Mouse (Mus musculus) brain, embryonic 14.5 days (tissue): Measurements from ENCODE around the gene Rfx5. TPM values are rescaled to one million over a fixed set of nuclear protein-coding genes. Genes with fewer than 3 reads are reported as not detected.
"Not testable (repeated sequence)": the region's sequence is repeated elsewhere in the genome, so short reads cannot be mapped to it uniquely, and the experiment has no call there.

Experiments used
- DNase-seq: peaks from one replicate; pipeline ENCODE4 v3.0.0-alpha.2; 2011; ENCODE audit warnings: low read depth
- CTCF ChIP-seq: fragments of 200-500 bp; IDR thresholded peaks from 2 replicates; pipeline ENCODE4 v1.5.1; 2012; ENCODE audit warnings: inconsistent platforms, mild to moderate bottlenecking, moderate library complexity, borderline replicate concordance; ENCODE audit not compliant: insufficient read depth, insufficient read length; ENCODE audit errors: extremely low read depth
- POLR2A ChIP-seq: fragments of 200-500 bp; IDR thresholded peaks from 2 replicates; pipeline ENCODE4 v1.6.1; 2012; ENCODE audit warnings: mild to moderate bottlenecking, inconsistent platforms, borderline replicate concordance; ENCODE audit not compliant: poor library complexity, insufficient read depth, insufficient read length, severe bottlenecking; ENCODE audit errors: extremely low read depth
- polyA plus RNA-seq: library from polyadenylated mRNA; depleted of rRNA; stranded (reverse); fragments of >200 nt; gene quantifications from 2 replicates; pipeline ENCODE4 v1.2.3, GENCODE M21; 2012; rRNA removed

Gene Rfx5
- 26.1 and 29.6 TPM in 2 replicates for polyA plus RNA-seq

GRCm38 (mm10) chr3:94953764-94954616 is at the start of gene Rfx5:
TSS of gene Rfx5 (plus strand) at chr3:94954075.
- TF ChIP-seq POLR2A (peak; percentile 35; the same call in 1 of the 2 replicates), CTCF (no peak)
- peak; percentile 99 for DNase-seq

- not testable (repeated sequence) for DNase-seq
Measured at GRCm38 (mm10) chr3:94904759-94905158, 49.1 kb upstream of the Rfx5 start.

GRCm38 (mm10) chr3:94906482-94906881 is 47.4 kb upstream of the Rfx5 start:
- peak; percentile 4 for DNase-seq
- TF ChIP-seq CTCF (no peak), POLR2A (no peak)

- no peak for DNase-seq
- TF ChIP-seq CTCF (no peak), POLR2A (no peak)
Measured at GRCm38 (mm10) chr3:94911050-94911693, 42.7 kb upstream of the Rfx5 start.

- TF ChIP-seq CTCF (no peak), POLR2A (no peak)
Measured at GRCm38 (mm10) chr3:94913801-94914200, 40.1 kb upstream of the Rfx5 start.

GRCm38 (mm10) chr3:94915903-94916741 is 37.8 kb upstream of the Rfx5 start:
- DNase-seq = peak; percentile 31
- TF ChIP-seq POLR2A (no peak), CTCF (no peak)

More at GRCm38 (mm10) chr3:94913801-94914200, 40.1 kb upstream of the Rfx5 start:
- DNase-seq = no peak

GRCm38 (mm10) chr3:94917816-94918361 is 36.0 kb upstream of the Rfx5 start:
- TF ChIP-seq CTCF (no peak), POLR2A (no peak)
- DNase-seq = peak; percentile 13

- no peak for TF ChIP-seq CTCF
- TF ChIP-seq POLR2A = no peak
- DNase-seq = no peak
Measured at GRCm38 (mm10) chr3:94918845-94919244, 35.0 kb upstream of the Rfx5 start.

- DNase-seq = peak; percentile 37
- no peak for TF ChIP-seq CTCF
- TF ChIP-seq POLR2A = no peak
Measured at GRCm38 (mm10) chr3:94921104-94921503, 32.8 kb upstream of the Rfx5 start.

- DNase-seq = no peak
- no peak for TF ChIP-seq POLR2A
- TF ChIP-seq CTCF = no peak
Measured at GRCm38 (mm10) chr3:94922333-94922732, 31.5 kb upstream of the Rfx5 start.

- TF ChIP-seq POLR2A = no peak
- no peak for TF ChIP-seq CTCF
- no peak for DNase-seq
Measured at GRCm38 (mm10) chr3:94924688-94925087, 29.2 kb upstream of the Rfx5 start.

- not testable (repeated sequence) for DNase-seq
Measured at GRCm38 (mm10) chr3:94926301-94926736, 27.6 kb upstream of the Rfx5 start.

GRCm38 (mm10) chr3:94928979-94929378 is 24.9 kb upstream of the Rfx5 start:
- DNase-seq = not testable (repeated sequence)

GRCm38 (mm10) chr3:94930386-94931266 is 23.2 kb upstream of the Rfx5 start:
- DNase-seq = not testable (repeated sequence)
